Mouse (Mus musculus): ENCODE measurements around the gene H2-Q1. TPM values are rescaled to one million over a fixed set of nuclear protein-coding genes. Genes with fewer than 3 reads are reported as not detected.

Gene H2-Q1
- polyA plus RNA-seq, 1 experiment: 0.40 TPM

Other genes starting within 250 kb of the H2-Q1 start
- not detected in 2 replicates for gene Ly6g6e, start 243.5 kb upstream of the H2-Q1 start, polyA plus RNA-seq (2012; ENCODE audit: insufficient read depth, insufficient read length, missing spikeins)
- gene Ly6g6d, start 242.3 kb upstream of the H2-Q1 start, polyA plus RNA-seq (2012; ENCODE audit: insufficient read depth, insufficient read length, missing spikeins): 3.0 TPM in 1 of 2 replicates, not detected in the other
- gene Ly6g6f, start 234.8 kb upstream of the H2-Q1 start, polyA plus RNA-seq (2012; ENCODE audit: insufficient read depth, insufficient read length, missing spikeins): not detected in 2 replicates
- 43.3 and 44.8 TPM in 2 replicates for gene Abhd16a, start 231.1 kb upstream of the H2-Q1 start, polyA plus RNA-seq (2012; ENCODE audit: insufficient read depth, insufficient read length, missing spikeins)
- not detected in 2 replicates for gene Ly6g5c, start 212.1 kb upstream of the H2-Q1 start, polyA plus RNA-seq (2012; ENCODE audit: insufficient read depth, insufficient read length, missing spikeins)
- not detected in 2 replicates for gene Ly6g5b, start 205.0 kb upstream of the H2-Q1 start, polyA plus RNA-seq (2012; ENCODE audit: insufficient read depth, insufficient read length, missing spikeins)
- gene Gpank1, start 198.9 kb upstream of the H2-Q1 start, polyA plus RNA-seq (2012; ENCODE audit: insufficient read depth, insufficient read length, missing spikeins): 7.9 and 12.8 TPM in 2 replicates
- gene Csnk2b, start 198.4 kb upstream of the H2-Q1 start, polyA plus RNA-seq (2012; ENCODE audit: insufficient read depth, insufficient read length, missing spikeins): 138 and 147 TPM in 2 replicates
- 12.8 and 17.2 TPM in 2 replicates for gene D17H6S53E, start 194.0 kb upstream of the H2-Q1 start, polyA plus RNA-seq (2012; ENCODE audit: insufficient read depth, insufficient read length, missing spikeins)
- not detected in 2 replicates for gene Apom, start 188.4 kb upstream of the H2-Q1 start, polyA plus RNA-seq (2012; ENCODE audit: insufficient read depth, insufficient read length, missing spikeins)
- gene Bag6, start 185.2 kb upstream of the H2-Q1 start, polyA plus RNA-seq (2012; ENCODE audit: insufficient read depth, insufficient read length, missing spikeins): 119 and 160 TPM in 2 replicates
- gene Prrc2a, start 155.5 kb upstream of the H2-Q1 start, polyA plus RNA-seq (2012; ENCODE audit: insufficient read depth, insufficient read length, missing spikeins): 42.9 and 81.7 TPM in 2 replicates
- gene Aif1, start 144.3 kb upstream of the H2-Q1 start, polyA plus RNA-seq (2012; ENCODE audit: insufficient read depth, insufficient read length, missing spikeins): 10.5 and 14.3 TPM in 2 replicates
- gene Lst1, start 132.0 kb upstream of the H2-Q1 start, polyA plus RNA-seq (2012; ENCODE audit: insufficient read depth, insufficient read length, missing spikeins): 12.2 and 16.4 TPM in 2 replicates
- gene Ltb, start 126.0 kb upstream of the H2-Q1 start, polyA plus RNA-seq (2012; ENCODE audit: insufficient read depth, insufficient read length, missing spikeins): not detected in 2 replicates
- gene Tnf, start 118.4 kb upstream of the H2-Q1 start, polyA plus RNA-seq (2012; ENCODE audit: insufficient read depth, insufficient read length, missing spikeins): not detected in 2 replicates
- not detected in 2 replicates for gene Lta, start 115.1 kb upstream of the H2-Q1 start, polyA plus RNA-seq (2012; ENCODE audit: insufficient read depth, insufficient read length, missing spikeins)
- not detected in 2 replicates for gene Gm16181, start 99.6 kb upstream of the H2-Q1 start, polyA plus RNA-seq (2012; ENCODE audit: insufficient read depth, insufficient read length, missing spikeins)
- gene Atp6v1g2, start 86.7 kb upstream of the H2-Q1 start, polyA plus RNA-seq (2012; ENCODE audit: insufficient read depth, insufficient read length, missing spikeins): 2.7 and 4.0 TPM in 2 replicates
- gene Nfkbil1, start 84.6 kb upstream of the H2-Q1 start, polyA plus RNA-seq (2012; ENCODE audit: insufficient read depth, insufficient read length, missing spikeins): 5.2 and 6.7 TPM in 2 replicates
- gene Ddx39b, start 78.7 kb upstream of the H2-Q1 start, polyA plus RNA-seq (2012; ENCODE audit: insufficient read depth, insufficient read length, missing spikeins): 50.5 and 57.9 TPM in 2 replicates
- 284 and 411 TPM in 2 replicates for gene H2-D1, start 57.7 kb upstream of the H2-Q1 start, polyA plus RNA-seq (2012; ENCODE audit: insufficient read depth, insufficient read length, missing spikeins)
- not detected in 2 replicates for gene H2-Q2, start 21.8 kb downstream of the H2-Q1 start, polyA plus RNA-seq (2012; ENCODE audit: insufficient read depth, insufficient read length, missing spikeins)
- 12.3 and 19.2 TPM in 2 replicates for gene H2-Q4, start 59.2 kb downstream of the H2-Q1 start, polyA plus RNA-seq (2012; ENCODE audit: insufficient read depth, insufficient read length, missing spikeins)
- gene H2-Q6, start 104.4 kb downstream of the H2-Q1 start, polyA plus RNA-seq (2012; ENCODE audit: insufficient read depth, insufficient read length, missing spikeins): 6.4 and 9.4 TPM in 2 replicates
- 9.1 and 23.4 TPM in 2 replicates for gene H2-Q7, start 118.8 kb downstream of the H2-Q1 start, polyA plus RNA-seq (2012; ENCODE audit: insufficient read depth, insufficient read length, missing spikeins)
- 164 and 201 TPM in 2 replicates for gene H2-Q10, start 149.7 kb downstream of the H2-Q1 start, polyA plus RNA-seq (2012; ENCODE audit: insufficient read depth, insufficient read length, missing spikeins)
- not detected in 2 replicates for gene Pou5f1, start 185.6 kb downstream of the H2-Q1 start, polyA plus RNA-seq (2012; ENCODE audit: insufficient read depth, insufficient read length, missing spikeins)
- 1.1 and 3.6 TPM in 2 replicates for gene Tcf19, start 196.4 kb downstream of the H2-Q1 start, polyA plus RNA-seq (2012; ENCODE audit: insufficient read depth, insufficient read length, missing spikeins)
- 0.88 and 2.3 TPM in 2 replicates for gene Cchcr1, start 196.7 kb downstream of the H2-Q1 start, polyA plus RNA-seq (2012; ENCODE audit: insufficient read depth, insufficient read length, missing spikeins)
- not detected in 2 replicates for gene Psors1c2, start 212.8 kb downstream of the H2-Q1 start, polyA plus RNA-seq (2012; ENCODE audit: insufficient read depth, insufficient read length, missing spikeins)
- gene Cdsn, start 231.7 kb downstream of the H2-Q1 start, polyA plus RNA-seq (2012; ENCODE audit: insufficient read depth, insufficient read length, missing spikeins): 19.7 TPM in 2 replicates
- gene 2300002M23Rik, start 247.0 kb downstream of the H2-Q1 start, polyA plus RNA-seq (2012; ENCODE audit: insufficient read depth, insufficient read length, missing spikeins): not detected in 2 replicates

Measured in brown adipose tissue, adult 24 weeks (tissue).